Mouse (Mus musculus) c-Kit-positive CD71-positive TER-119-negative erythroid progenitor cells, embryonic 14.5 days (primary cell): ENCODE data around the gene Fgfrl1.
"Not testable (repeated sequence)": the region's sequence is repeated elsewhere in the genome, so short reads cannot be mapped to it uniquely, and the experiment has no call there.

Experiments used
- DNase-seq: peaks from one replicate; pipeline ENCODE4 v3.0.0-alpha.2; 2013; ENCODE audit warnings: low read depth

The Fgfrl1 gene

GRCm38 (mm10) chr5:108751258-108751657 lies 59.1 kb downstream of the Fgfrl1 start:
- DNase-seq, result not testable (repeated sequence)
